ENCODE assay signal across 8 mouse cellular contexts in the genomic region with DNA sequence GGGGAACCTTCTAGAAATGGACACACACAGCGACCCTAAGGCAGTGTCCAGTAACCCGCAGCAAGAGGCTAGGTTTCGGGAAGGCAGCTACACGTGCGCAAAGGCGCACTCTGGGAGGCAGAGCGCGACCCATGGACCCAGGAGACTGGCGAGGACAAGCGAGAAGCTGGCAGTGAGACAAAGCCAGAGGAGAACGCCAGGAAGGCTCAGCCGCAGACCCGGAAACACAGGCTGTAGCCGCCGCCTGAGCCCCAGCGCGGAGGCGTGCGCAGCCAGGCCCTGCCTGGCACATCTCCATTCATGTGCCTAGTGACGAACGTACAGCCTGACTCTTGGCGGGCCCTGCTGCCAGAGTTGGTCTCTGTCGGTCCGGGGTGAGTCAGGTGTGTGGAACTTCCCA. TPM values are rescaled to one million over a fixed set of nuclear protein-coding genes. Genes with fewer than 3 reads are reported as not detected.
DNase-seq lines count a peak whose midpoint lies in the region; ATAC-seq lines count a peak whose summit lies in the region.

No protein-coding gene starts in this region.

- ATAC-seq in forebrain, embryonic 16.5 days: peak; percentile 30; the same call in 1 of the 2 replicates
- ATAC-seq in hindbrain, embryonic 12.5 days (ENCODE audit: low FRiP score): peak; percentile 5; the same call in 1 of the 2 replicates
- ATAC-seq in limb, embryonic 13.5 days (ENCODE audit: low FRiP score, low read depth): no peak
- peak; percentile 27; the same call in 1 of the 2 replicates for ATAC-seq in midbrain, embryonic 15.5 days (replicated peaks)

- H3K9me3 ChIP-seq in forebrain, embryonic 16.5 days (ENCODE audit: control insufficient read depth, low read length): no peaks in the 10 kb centered on the region
- no peaks in the 10 kb centered on the region for H3K9me3 ChIP-seq in hindbrain, embryonic 12.5 days (replicated peaks)
- no peaks in the 10 kb centered on the region for H3K9me3 ChIP-seq in limb, embryonic 13.5 days
- H3K9me3 ChIP-seq in midbrain, embryonic 15.5 days: no peaks in the 10 kb centered on the region

- H3K27me3 ChIP-seq in forebrain, embryonic 16.5 days (replicated peaks; ENCODE audit: control insufficient read depth, insufficient read depth, low read length): peaks cover 40% of the 10 kb centered on the region
- peaks cover 99% of the 10 kb centered on the region for H3K27me3 ChIP-seq in hindbrain, embryonic 12.5 days
- peaks cover 97% of the 10 kb centered on the region for H3K27me3 ChIP-seq in limb, embryonic 13.5 days
- H3K27me3 ChIP-seq in midbrain, embryonic 15.5 days (replicated peaks): peaks cover 58% of the 10 kb centered on the region

- peaks cover 28% of the 10 kb centered on the region for H3K4me1 ChIP-seq in forebrain, embryonic 16.5 days (replicated peaks; ENCODE audit: control insufficient read depth, insufficient read depth, low read length)
- H3K4me1 ChIP-seq in hindbrain, embryonic 12.5 days: peaks cover 49% of the 10 kb centered on the region
- H3K4me1 ChIP-seq in limb, embryonic 13.5 days: peaks cover 66% of the 10 kb centered on the region
- H3K4me1 ChIP-seq in midbrain, embryonic 15.5 days: peaks cover 45% of the 10 kb centered on the region

- H3K27ac ChIP-seq in forebrain, embryonic 16.5 days (ENCODE audit: low read length): no peak overlapping the region
- peak overlapping the region; percentile 95; the same call in 1 of the 2 replicates for H3K27ac ChIP-seq in hindbrain, embryonic 12.5 days
- peak overlapping the region; percentile 58; the same call in 1 of the 2 replicates for H3K27ac ChIP-seq in limb, embryonic 13.5 days
- H3K27ac ChIP-seq in midbrain, embryonic 15.5 days: no peak overlapping the region

- peak overlapping the region; percentile 64 for H3K4me3 ChIP-seq in forebrain, embryonic 16.5 days (replicated peaks; ENCODE audit: low read length)
- peak overlapping the region; percentile 54; the same call in 1 of the 2 replicates for H3K4me3 ChIP-seq in hindbrain, embryonic 12.5 days
- H3K4me3 ChIP-seq in limb, embryonic 13.5 days: peak overlapping the region; percentile 57
- peak overlapping the region; percentile 59; the same call in 1 of the 2 replicates for H3K4me3 ChIP-seq in midbrain, embryonic 15.5 days

- WGBS in forebrain, embryonic 16.5 days: 7% methylated on average over 24 of the region's 24 CpGs
- 3% methylated on average over 24 of the region's 24 CpGs for WGBS in hindbrain, embryonic 12.5 days
- WGBS in limb, embryonic 13.5 days: 8% methylated on average over 24 of the region's 24 CpGs
- 4% methylated on average over 24 of the region's 24 CpGs for WGBS in midbrain, embryonic 15.5 days

- H3K9ac ChIP-seq in forebrain, embryonic 16.5 days (replicated peaks; ENCODE audit: low read depth, low read length): 0 out of 2 replicates have a peak overlapping the region, but pooled peaks have one; percentile 13
- H3K9ac ChIP-seq in hindbrain, embryonic 12.5 days: peak overlapping the region; percentile 6
- no peak overlapping the region for H3K9ac ChIP-seq in limb, embryonic 13.5 days
- H3K9ac ChIP-seq in midbrain, embryonic 15.5 days: no peak overlapping the region

- DNase-seq in heart, adult 11 months: peak; percentile 98
- DNase-seq in heart, adult 8-10 months (ENCODE audit: low spot score): no peak
- peak; percentile 79 for DNase-seq in T-cell, adult 2 months (ENCODE audit: low spot score)
- no peak for DNase-seq in c-Kit-positive CD71-positive TER-119-positive erythroid progenitor cells, embryonic 14.5 days (ENCODE audit: low spot score)

- H3K36me3 ChIP-seq in forebrain, embryonic 16.5 days (ENCODE audit: control insufficient read depth, insufficient read depth): no peaks in the 10 kb centered on the region
- H3K36me3 ChIP-seq in hindbrain, embryonic 12.5 days: no peaks in the 10 kb centered on the region
- no peaks in the 10 kb centered on the region for H3K36me3 ChIP-seq in limb, embryonic 13.5 days
- no peaks in the 10 kb centered on the region for H3K36me3 ChIP-seq in midbrain, embryonic 15.5 days (replicated peaks)

- peak overlapping the region; percentile 61 for H3K4me2 ChIP-seq in forebrain, embryonic 16.5 days (ENCODE audit: low read length)
- H3K4me2 ChIP-seq in hindbrain, embryonic 12.5 days (replicated peaks): peak overlapping the region; percentile 55
- peak overlapping the region; percentile 68 for H3K4me2 ChIP-seq in limb, embryonic 13.5 days (replicated peaks)
- H3K4me2 ChIP-seq in midbrain, embryonic 15.5 days: peak overlapping the region; percentile 60

RNA-seq across cellular contexts. Expression of gene Bcor, which starts 30.9 kb away (rescaled TPM):
- 10 to 100 TPM; 18.7 to 23.4 (median 20.5) TPM for total RNA-seq in heart, adult 8-10 months (2022)
- polyA plus RNA-seq in forebrain, embryonic 16.5 days (2015; fragmentation: Nextera tagmentation; extraction: Ambion mirVana): 17.4 and 18.1 TPM in 2 replicates
- 23.7 and 26.9 TPM in 2 replicates for polyA plus RNA-seq in hindbrain, embryonic 12.5 days (2016; fragmentation: Nextera tagmentation; extraction: Ambion mirVana)
- 16.8 and 17.8 TPM in 2 replicates for polyA plus RNA-seq in limb, embryonic 13.5 days (2015; fragmentation: Nextera tagmentation; extraction: Ambion mirVana)
- polyA plus RNA-seq in midbrain, embryonic 15.5 days (2015; fragmentation: Nextera tagmentation; extraction: Ambion mirVana): 18.4 and 18.8 TPM in 2 replicates

Comparison
In these comparisons a context has a peak if more than half of its experiments do, and no peak if none do; other contexts are left out.
1. DNase-seq: peak in heart, adult 11 months (single experiment) and T-cell, adult 2 months (single experiment); none in heart, adult 8-10 months (single experiment) and c-Kit-positive CD71-positive TER-119-positive erythroid progenitor cells, embryonic 14.5 days (single experiment).
2. H3K27ac ChIP-seq: peak in hindbrain, embryonic 12.5 days (single experiment) and limb, embryonic 13.5 days (single experiment); none in forebrain, embryonic 16.5 days (single experiment) and midbrain, embryonic 15.5 days (single experiment).
3. H3K9ac ChIP-seq: peak in forebrain, embryonic 16.5 days (single experiment) and hindbrain, embryonic 12.5 days (single experiment); none in limb, embryonic 13.5 days (single experiment) and midbrain, embryonic 15.5 days (single experiment).
4. Peak in every context shown above with its lines, with median percentiles within 50 percentile points of each other: H3K4me2 ChIP-seq and H3K4me3 ChIP-seq.